Mouse (Mus musculus) G1E-ER4 (cell line): ENCODE measurements around the gene Eps15l1. TPM values are rescaled to one million over a fixed set of nuclear protein-coding genes. Genes with fewer than 3 reads are reported as not detected.

Experiments used
- GATA1 ChIP-seq: IDR thresholded peaks from one replicate; pipeline ENCODE4 v1.8.0; 2012; ENCODE audit warnings: low read length, inconsistent platforms
- polyA plus RNA-seq: library from polyadenylated mRNA; stranded (reverse); fragments of >175 nt; gene quantifications from 2 replicates; pipeline ENCODE4 v1.2.3, GENCODE M21; 2012

Eps15l1 gene
- polyA plus RNA-seq, 1 experiment = 7.4 TPM

GRCm38 (mm10) chr8:72371356-72371755, 49.9 kb downstream of the Eps15l1 start:
- no peak for TF ChIP-seq GATA1

GRCm38 (mm10) chr8:72366435-72366834, 54.8 kb downstream of the Eps15l1 start:
- no peak for TF ChIP-seq GATA1

GRCm38 (mm10) chr8:72365826-72366225, 55.4 kb downstream of the Eps15l1 start:
- no peak for TF ChIP-seq GATA1

GRCm38 (mm10) chr8:72365016-72365415, 56.2 kb downstream of the Eps15l1 start:
- TF ChIP-seq GATA1 = no peak

- TF ChIP-seq GATA1 = no peak
These were observed 57.8 kb downstream of the Eps15l1 start for GRCm38 (mm10) chr8:72363457-72363856.

- no peak for TF ChIP-seq GATA1
These were observed 58.5 kb downstream of the Eps15l1 start for GRCm38 (mm10) chr8:72362754-72363153.

GRCm38 (mm10) chr8:72360162-72360561, 61.1 kb downstream of the Eps15l1 start:
- TF ChIP-seq GATA1 = no peak

GRCm38 (mm10) chr8:72356593-72356992, 64.7 kb downstream of the Eps15l1 start:
- no peak for TF ChIP-seq GATA1

GRCm38 (mm10) chr8:72354272-72354671, 67.0 kb downstream of the Eps15l1 start:
- no peak for TF ChIP-seq GATA1

- no peak for TF ChIP-seq GATA1
These were observed 67.6 kb downstream of the Eps15l1 start for GRCm38 (mm10) chr8:72353700-72354045.

- TF ChIP-seq GATA1 = no peak
These were observed 68.1 kb downstream of the Eps15l1 start for GRCm38 (mm10) chr8:72352951-72353699.

GRCm38 (mm10) chr8:72351405-72352005, 69.8 kb downstream of the Eps15l1 start:
- TF ChIP-seq GATA1 = no peak

- no peak for TF ChIP-seq GATA1
These were observed 70.5 kb downstream of the Eps15l1 start for GRCm38 (mm10) chr8:72350727-72351126.

GRCm38 (mm10) chr8:72349838-72350237, 71.4 kb downstream of the Eps15l1 start:
- no peak for TF ChIP-seq GATA1

- no peak for TF ChIP-seq GATA1
These were observed 72.3 kb downstream of the Eps15l1 start for GRCm38 (mm10) chr8:72348956-72349355.

GRCm38 (mm10) chr8:72348114-72348513, 73.1 kb downstream of the Eps15l1 start:
- no peak for TF ChIP-seq GATA1

GRCm38 (mm10) chr8:72347553-72347952, 73.7 kb downstream of the Eps15l1 start:
- no peak for TF ChIP-seq GATA1

- TF ChIP-seq GATA1 = no peak
These were observed 77.5 kb downstream of the Eps15l1 start for GRCm38 (mm10) chr8:72343725-72344124.
